Mouse (Mus musculus): ENCODE data around the gene Armh3. TPM values are rescaled to one million over a fixed set of nuclear protein-coding genes. Genes with fewer than 3 reads are reported as not detected.

Armh3 gene
- polyA plus RNA-seq, 1 experiment from 2014 or later: 24.7 TPM

GRCm38 (mm10) chr19:45947286-45947685 lies 51.0 kb downstream of the Armh3 start:
- H3K4me2 ChIP-seq (replicated peaks): no peak overlapping the region
- ATAC-seq (replicated peaks): no peak
- H3K27ac ChIP-seq (replicated peaks): no peak overlapping the region
- peaks cover 13% of the 10 kb centered on the region for H3K36me3 ChIP-seq
- 93% methylated on average over 2 of the region's 2 CpGs for WGBS
- no peaks in the 10 kb centered on the region for H3K4me1 ChIP-seq
- H3K9me3 ChIP-seq: no peaks in the 10 kb centered on the region
- no peak overlapping the region for H3K4me3 ChIP-seq
- H3K9ac ChIP-seq (replicated peaks): no peak overlapping the region
- H3K27me3 ChIP-seq: no peaks in the 10 kb centered on the region

GRCm38 (mm10) chr19:45946541-45946940 lies 51.7 kb downstream of the Armh3 start:
- WGBS: 92% methylated on average over 9 of the region's 9 CpGs
- Histone ChIP-seq H3K9me3 (no peaks in the 10 kb centered on the region), H3K27ac (replicated peaks) (no peak overlapping the region), H3K9ac (replicated peaks) (no peak overlapping the region), H3K4me1 (no peaks in the 10 kb centered on the region), H3K27me3 (no peaks in the 10 kb centered on the region), H3K4me3 (no peak overlapping the region), H3K36me3 (peaks cover 11% of the 10 kb centered on the region; the same call in 1 of the 2 replicates), H3K4me2 (replicated peaks) (no peak overlapping the region)
- ATAC-seq (replicated peaks): no peak

- H3K27me3 ChIP-seq: no peaks in the 10 kb centered on the region
- no peak overlapping the region for H3K4me3 ChIP-seq
- H3K9ac ChIP-seq (replicated peaks): no peak overlapping the region
- no peak overlapping the region for H3K4me2 ChIP-seq (replicated peaks)
- H3K4me1 ChIP-seq: no peaks in the 10 kb centered on the region
- ATAC-seq (replicated peaks): no peak
- 96% methylated on average over 2 of the region's 2 CpGs for WGBS
- no peak overlapping the region for H3K27ac ChIP-seq (replicated peaks)
- no peaks in the 10 kb centered on the region for H3K9me3 ChIP-seq
- H3K36me3 ChIP-seq: peaks cover 11% of the 10 kb centered on the region; the same call in 1 of the 2 replicates
These were observed 52.3 kb downstream of the Armh3 start for GRCm38 (mm10) chr19:45945986-45946385.

GRCm38 (mm10) chr19:45943758-45944157 lies 54.5 kb downstream of the Armh3 start:
- Histone ChIP-seq H3K4me3 (no peak overlapping the region), H3K36me3 (peaks cover 16% of the 10 kb centered on the region; the same call in 1 of the 2 replicates), H3K4me2 (replicated peaks) (no peak overlapping the region), H3K27me3 (no peaks in the 10 kb centered on the region), H3K9ac (replicated peaks) (no peak overlapping the region), H3K9me3 (no peaks in the 10 kb centered on the region), H3K27ac (replicated peaks) (no peak overlapping the region), H3K4me1 (no peaks in the 10 kb centered on the region)
- WGBS: 63% methylated on average over 4 of the region's 4 CpGs
- no peak for ATAC-seq (replicated peaks)

GRCm38 (mm10) chr19:45938064-45938463 lies 60.2 kb downstream of the Armh3 start:
- Histone ChIP-seq H3K4me2 (replicated peaks) (no peak overlapping the region), H3K9ac (replicated peaks) (no peak overlapping the region), H3K27ac (replicated peaks) (peak overlapping the region; percentile 70), H3K27me3 (no peaks in the 10 kb centered on the region), H3K9me3 (no peaks in the 10 kb centered on the region), H3K4me1 (peaks cover 14% of the 10 kb centered on the region), H3K36me3 (peaks cover 10% of the 10 kb centered on the region; the same call in 1 of the 2 replicates), H3K4me3 (no peak overlapping the region)
- ATAC-seq (replicated peaks): no peak
- 26% methylated on average over 3 of the region's 3 CpGs for WGBS

- H3K9ac ChIP-seq (replicated peaks): no peak overlapping the region
- ATAC-seq (replicated peaks): peak; percentile 61; the same call in 1 of the 2 replicates
- peaks cover 14% of the 10 kb centered on the region for H3K4me1 ChIP-seq
These were observed 60.8 kb downstream of the Armh3 start for GRCm38 (mm10) chr19:45937530-45937929.

GRCm38 (mm10) chr19:45927236-45927635 lies 71.1 kb downstream of the Armh3 start:
- Histone ChIP-seq H3K27ac (replicated peaks) (no peak overlapping the region), H3K27me3 (no peaks in the 10 kb centered on the region), H3K4me2 (replicated peaks) (no peak overlapping the region), H3K9me3 (no peaks in the 10 kb centered on the region), H3K4me1 (no peaks in the 10 kb centered on the region), H3K9ac (replicated peaks) (no peak overlapping the region), H3K4me3 (no peak overlapping the region), H3K36me3 (peaks cover 19% of the 10 kb centered on the region)
- no peak for ATAC-seq (replicated peaks)
- 82% methylated on average over 5 of the region's 5 CpGs for WGBS

More at GRCm38 (mm10) chr19:45937530-45937929, 60.8 kb downstream of the Armh3 start:
- H3K27me3 ChIP-seq: no peaks in the 10 kb centered on the region
- 4% methylated on average over 9 of the region's 9 CpGs for WGBS
- peaks cover 13% of the 10 kb centered on the region; the same call in 1 of the 2 replicates for H3K36me3 ChIP-seq
- no peak overlapping the region for H3K4me3 ChIP-seq
- H3K27ac ChIP-seq (replicated peaks): peak overlapping the region; percentile 70
- H3K9me3 ChIP-seq: no peaks in the 10 kb centered on the region
- H3K4me2 ChIP-seq (replicated peaks): no peak overlapping the region

GRCm38 (mm10) chr19:45926342-45926741 lies 71.9 kb downstream of the Armh3 start:
- no peak overlapping the region for H3K4me2 ChIP-seq (replicated peaks)
- no peaks in the 10 kb centered on the region for H3K4me1 ChIP-seq
- no peak overlapping the region for H3K4me3 ChIP-seq
- H3K27me3 ChIP-seq: no peaks in the 10 kb centered on the region
- H3K9me3 ChIP-seq: no peaks in the 10 kb centered on the region
- no peak for ATAC-seq (replicated peaks)
- peaks cover 13% of the 10 kb centered on the region for H3K36me3 ChIP-seq
- no peak overlapping the region for H3K9ac ChIP-seq (replicated peaks)
- no peak overlapping the region for H3K27ac ChIP-seq (replicated peaks)
- 87% methylated on average over 8 of the region's 8 CpGs for WGBS

GRCm38 (mm10) chr19:45920299-45921090 lies 77.8 kb downstream of the Armh3 start:
- 36% methylated on average over 9 of the region's 9 CpGs for WGBS
- Histone ChIP-seq H3K4me2 (replicated peaks) (no peak overlapping the region), H3K36me3 (peaks cover 2% of the 10 kb centered on the region; the same call in 1 of the 2 replicates), H3K9me3 (no peaks in the 10 kb centered on the region), H3K4me3 (no peak overlapping the region), H3K27ac (replicated peaks) (peak overlapping the region; percentile 43), H3K27me3 (no peaks in the 10 kb centered on the region), H3K4me1 (peaks cover 21% of the 10 kb centered on the region), H3K9ac (replicated peaks) (no peak overlapping the region)
- 0 out of 2 replicates have a peak, but pooled peaks have one; percentile 48 for ATAC-seq (replicated peaks)

GRCm38 (mm10) chr19:45918406-45918805 lies 79.9 kb downstream of the Armh3 start:
- no peak for ATAC-seq (replicated peaks)

GRCm38 (mm10) chr19:45917856-45918255 lies 80.4 kb downstream of the Armh3 start:
- H3K9me3 ChIP-seq: no peaks in the 10 kb centered on the region
- no peak overlapping the region for H3K4me3 ChIP-seq
- peak overlapping the region; percentile 8; the same call in 1 of the 2 replicates for H3K27ac ChIP-seq (replicated peaks)
- H3K9ac ChIP-seq (replicated peaks): no peak overlapping the region
- no peak overlapping the region for H3K4me2 ChIP-seq (replicated peaks)
- no peak for ATAC-seq (replicated peaks)
- peaks cover 21% of the 10 kb centered on the region for H3K4me1 ChIP-seq
- no peaks in the 10 kb centered on the region for H3K27me3 ChIP-seq
- WGBS: 77% methylated on average over 3 of the region's 3 CpGs
- 0 out of 2 replicates have a peak, but pooled peaks cover 2% of the 10 kb centered on the region for H3K36me3 ChIP-seq

More at GRCm38 (mm10) chr19:45918406-45918805, 79.9 kb downstream of the Armh3 start:
- no peak overlapping the region for H3K4me3 ChIP-seq
- H3K9ac ChIP-seq (replicated peaks): no peak overlapping the region
- peak overlapping the region; percentile 8; the same call in 1 of the 2 replicates for H3K27ac ChIP-seq (replicated peaks)
- H3K4me2 ChIP-seq (replicated peaks): no peak overlapping the region
- 80% methylated on average over 6 of the region's 6 CpGs for WGBS
- H3K9me3 ChIP-seq: no peaks in the 10 kb centered on the region
- H3K27me3 ChIP-seq: no peaks in the 10 kb centered on the region
- 0 out of 2 replicates have a peak, but pooled peaks cover 2% of the 10 kb centered on the region for H3K36me3 ChIP-seq
- peaks cover 21% of the 10 kb centered on the region for H3K4me1 ChIP-seq

GRCm38 (mm10) chr19:45916461-45916860 lies 81.8 kb downstream of the Armh3 start:
- H3K4me1 ChIP-seq: peaks cover 21% of the 10 kb centered on the region
- no peak overlapping the region for H3K9ac ChIP-seq (replicated peaks)
- no peak overlapping the region for H3K4me3 ChIP-seq
- H3K27ac ChIP-seq (replicated peaks): no peak overlapping the region
- 59% methylated on average over 4 of the region's 4 CpGs for WGBS
- ATAC-seq (replicated peaks): no peak
- H3K27me3 ChIP-seq: no peaks in the 10 kb centered on the region
- no peaks in the 10 kb centered on the region for H3K9me3 ChIP-seq
- H3K36me3 ChIP-seq: 0 out of 2 replicates have a peak, but pooled peaks cover 2% of the 10 kb centered on the region
- no peak overlapping the region for H3K4me2 ChIP-seq (replicated peaks)

Measured in forebrain, embryonic 15.5 days (tissue).